Mouse (Mus musculus): ENCODE measurements around the gene Hoxa5.

Hoxa5 gene

DNA sequence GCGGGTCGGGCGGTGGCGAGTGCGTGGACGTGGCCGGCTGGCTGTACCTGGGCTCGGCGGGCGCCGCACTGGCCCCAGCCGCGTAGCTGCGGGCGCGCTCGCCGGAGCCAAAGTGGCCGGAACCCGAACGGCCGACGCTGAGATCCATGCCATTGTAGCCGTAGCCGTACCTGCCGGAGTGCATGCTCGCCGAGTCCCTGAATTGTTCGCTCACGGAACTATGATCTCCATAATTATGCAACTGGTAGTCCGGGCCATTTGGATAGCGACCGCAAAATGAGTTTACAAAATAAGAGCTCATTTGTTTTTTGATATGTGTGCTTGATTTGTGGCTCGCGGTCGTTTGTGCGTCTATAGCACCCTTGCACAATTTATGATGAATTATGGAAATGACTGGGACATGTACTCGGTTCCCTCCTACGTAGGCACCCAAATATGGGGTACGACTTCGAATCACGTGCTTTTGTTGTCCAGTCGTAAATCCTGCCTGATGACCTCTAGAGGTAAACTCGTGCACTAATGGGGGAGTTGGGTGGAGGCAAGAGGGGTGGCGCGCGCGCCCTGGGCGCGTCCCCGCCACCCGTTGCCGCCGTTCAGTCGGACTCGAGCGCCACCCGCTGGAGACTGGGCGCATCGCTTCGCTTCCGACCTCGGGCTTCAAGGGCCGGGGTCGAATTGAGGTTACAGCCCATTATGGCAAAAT, at the start of gene Hoxa5:
Gene Hoxa5, minus strand, starts transcription at position 538 of the 703 bp plus-strand sequence.
- DNase-seq = no peak

DNA sequence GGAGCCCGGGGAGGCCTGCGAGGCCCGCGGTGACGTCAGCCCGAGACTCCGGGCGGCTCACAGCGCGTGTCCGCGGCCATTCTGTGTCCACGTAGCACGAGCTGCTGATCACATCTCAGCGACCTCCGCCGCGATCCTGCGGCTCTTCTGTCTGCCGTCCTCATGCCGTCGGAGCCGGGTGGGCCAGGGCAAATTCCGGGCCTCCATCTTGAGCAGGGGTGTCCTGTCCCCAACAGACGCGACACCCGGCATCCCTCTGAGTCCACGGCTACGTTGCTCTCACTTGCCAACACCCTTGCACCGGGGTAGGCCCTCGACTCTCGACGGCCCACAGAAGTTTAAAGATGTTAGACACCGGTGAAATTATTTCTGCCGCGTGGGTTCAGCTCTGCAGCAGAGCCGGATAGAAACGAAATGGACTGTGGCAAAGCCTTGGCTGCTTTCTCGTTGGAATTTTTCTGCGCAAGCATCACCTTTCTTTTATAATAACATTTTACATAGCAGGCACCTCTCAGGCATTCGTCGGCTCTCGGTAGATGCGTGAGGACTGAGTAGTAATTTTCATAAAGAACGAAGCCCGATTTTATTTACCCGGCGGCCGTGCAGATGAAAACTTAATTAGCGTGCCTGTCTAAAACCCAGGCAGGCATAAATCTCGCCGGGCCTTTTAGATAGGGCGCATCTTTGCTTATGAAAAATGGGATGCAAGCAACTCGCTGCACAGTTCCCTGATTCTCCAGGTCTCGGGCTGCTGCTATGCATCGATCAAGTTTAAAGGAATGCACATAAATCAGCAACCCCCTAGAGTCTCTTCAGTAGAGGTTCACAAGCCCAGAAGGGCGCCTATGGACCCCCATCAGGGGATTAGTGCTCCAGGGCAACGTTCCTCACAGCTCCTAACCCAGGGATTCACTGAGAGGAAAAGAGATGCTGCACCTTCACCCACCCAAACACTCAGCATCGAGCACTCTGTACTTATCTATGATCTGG, 49.4 kb upstream of the Hoxa5 start:
- DNase-seq = no peak

DNA sequence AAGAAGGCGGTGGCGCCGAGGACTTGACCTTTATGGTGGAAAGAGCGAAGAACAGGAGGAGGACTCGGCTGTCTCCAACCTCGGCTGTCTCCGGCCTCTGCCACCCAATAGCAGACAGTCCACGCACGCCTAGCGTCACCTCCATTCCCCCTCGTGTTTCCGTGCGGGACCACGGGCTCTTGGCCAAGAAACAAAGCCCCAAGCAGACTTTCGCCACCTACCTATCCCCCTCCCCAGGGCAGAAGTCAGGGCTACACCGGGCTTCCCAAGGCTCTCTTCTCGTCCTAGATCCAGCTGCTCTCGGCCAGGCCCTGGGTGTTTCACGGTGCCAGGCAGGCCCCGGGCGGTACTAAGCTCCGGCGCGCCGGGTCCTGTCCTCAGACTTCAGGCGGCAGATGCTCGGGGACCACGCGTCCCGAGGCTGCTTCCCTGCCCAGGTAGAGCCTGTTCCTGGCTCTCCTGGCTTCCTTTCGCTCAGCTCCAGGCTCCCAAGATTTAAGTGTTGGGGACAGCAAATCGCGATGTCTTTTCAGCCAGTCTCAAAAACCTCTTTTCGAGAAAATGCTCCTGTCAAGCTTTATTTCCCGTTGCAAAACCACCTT, 48.5 kb upstream of the Hoxa5 start:
- no peak for DNase-seq

DNA sequence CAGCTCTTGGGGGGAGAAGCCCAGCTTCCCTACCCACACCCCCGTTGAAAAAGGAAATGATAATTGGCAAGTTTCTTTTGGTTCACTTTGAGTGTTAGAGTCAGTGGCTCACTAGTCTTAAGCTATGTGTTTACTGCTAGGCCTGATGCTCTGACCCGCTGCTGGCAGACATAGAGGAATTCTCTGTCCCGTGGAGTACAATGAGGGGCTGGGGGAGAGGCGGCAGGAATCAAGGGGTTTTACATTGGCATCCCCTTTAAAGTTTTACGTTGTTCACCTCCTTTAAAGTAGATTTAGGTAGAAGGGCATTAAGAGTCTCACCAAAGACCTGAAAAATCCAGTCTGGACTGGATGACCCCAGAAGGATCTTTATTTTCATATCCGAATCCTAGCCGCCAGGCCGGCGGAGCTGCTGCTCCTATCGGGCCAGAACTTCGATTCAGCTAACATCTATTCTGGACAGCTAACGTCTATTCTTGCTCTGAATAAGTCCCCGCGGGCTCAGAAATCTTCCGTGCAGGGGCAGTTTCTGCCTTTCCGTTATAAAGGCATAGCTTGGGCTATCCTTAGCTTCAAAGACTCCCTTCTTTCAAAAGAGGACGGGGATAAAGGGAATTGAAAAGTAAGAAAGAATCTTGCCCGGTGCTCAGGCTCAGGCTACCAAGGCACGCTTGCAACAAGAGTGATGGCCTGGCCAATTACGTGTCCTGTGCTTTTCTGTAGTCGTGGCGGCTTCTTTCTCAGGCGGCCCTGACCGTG, 47.8 kb upstream of the Hoxa5 start:
- DNase-seq = no peak

DNA sequence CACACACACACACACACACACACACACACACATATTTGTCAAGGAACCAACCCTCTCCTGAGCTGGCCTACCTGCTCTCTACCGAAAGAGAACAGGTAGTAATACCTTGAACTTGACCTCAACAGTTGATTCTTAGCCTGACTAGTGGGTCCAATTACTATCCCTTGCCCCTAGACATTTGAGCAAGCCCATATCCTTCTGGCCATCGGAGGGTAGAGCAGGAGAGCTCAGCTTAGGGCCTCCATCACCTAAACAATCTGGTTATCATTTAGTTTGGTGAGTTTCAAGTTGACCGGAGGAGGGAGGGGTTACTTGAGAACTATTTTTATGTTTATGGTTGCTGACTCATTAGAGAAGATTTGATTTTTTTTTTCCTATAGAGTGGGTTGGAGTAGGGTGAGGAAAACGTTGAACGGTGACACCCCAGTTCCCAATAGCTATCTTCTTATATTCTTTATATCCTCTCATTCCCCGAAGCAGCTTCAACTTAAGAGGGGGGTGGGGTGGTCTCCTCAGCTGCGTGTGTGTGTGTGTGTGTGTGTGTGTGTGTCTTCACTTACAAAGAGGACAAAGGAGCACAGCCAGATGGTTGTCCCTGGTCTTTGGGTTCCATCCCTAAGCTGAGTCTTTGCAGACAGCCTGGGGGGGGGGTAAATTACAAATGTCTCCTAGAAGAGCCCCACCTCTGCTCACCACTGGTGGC, 46.9 kb upstream of the Hoxa5 start:
- DNase-seq = no peak

DNA sequence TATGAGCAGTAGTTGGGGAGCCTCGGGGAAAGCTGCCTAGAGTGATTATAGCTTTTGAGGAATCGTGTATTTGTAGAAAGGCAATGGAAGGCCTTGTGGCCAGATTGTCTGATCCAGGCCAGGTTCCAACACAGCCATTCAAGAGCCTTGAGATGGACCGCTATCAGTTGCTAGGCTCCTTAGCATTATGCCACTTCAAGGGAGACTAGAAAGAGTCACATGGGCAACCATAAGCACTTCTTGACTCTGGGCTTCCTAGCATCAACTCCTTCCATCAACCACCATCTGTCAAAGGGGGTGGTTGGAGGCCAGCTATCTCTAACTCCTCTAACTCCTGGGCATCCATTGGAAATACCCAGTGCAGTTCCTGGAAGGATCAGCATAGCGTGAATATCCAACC, 45.4 kb upstream of the Hoxa5 start:
- no peak for DNase-seq

DNA sequence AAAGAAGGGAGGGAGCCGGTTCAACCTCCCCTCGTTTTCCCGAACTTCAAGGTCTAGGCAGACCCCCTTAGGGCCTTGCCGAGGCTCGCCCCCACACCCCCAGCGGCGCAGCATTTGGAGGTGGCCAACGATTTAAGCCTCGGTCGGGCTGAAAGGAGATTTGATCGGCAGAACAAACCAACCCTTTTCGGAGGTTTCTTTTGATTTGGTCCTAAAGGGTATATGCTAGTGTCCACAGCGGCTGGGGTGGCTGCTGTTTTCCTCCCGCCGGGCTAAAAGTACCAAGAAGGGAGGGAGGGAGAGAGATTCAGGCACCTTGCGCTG, 45.0 kb upstream of the Hoxa5 start:
- DNase-seq = no peak

DNA sequence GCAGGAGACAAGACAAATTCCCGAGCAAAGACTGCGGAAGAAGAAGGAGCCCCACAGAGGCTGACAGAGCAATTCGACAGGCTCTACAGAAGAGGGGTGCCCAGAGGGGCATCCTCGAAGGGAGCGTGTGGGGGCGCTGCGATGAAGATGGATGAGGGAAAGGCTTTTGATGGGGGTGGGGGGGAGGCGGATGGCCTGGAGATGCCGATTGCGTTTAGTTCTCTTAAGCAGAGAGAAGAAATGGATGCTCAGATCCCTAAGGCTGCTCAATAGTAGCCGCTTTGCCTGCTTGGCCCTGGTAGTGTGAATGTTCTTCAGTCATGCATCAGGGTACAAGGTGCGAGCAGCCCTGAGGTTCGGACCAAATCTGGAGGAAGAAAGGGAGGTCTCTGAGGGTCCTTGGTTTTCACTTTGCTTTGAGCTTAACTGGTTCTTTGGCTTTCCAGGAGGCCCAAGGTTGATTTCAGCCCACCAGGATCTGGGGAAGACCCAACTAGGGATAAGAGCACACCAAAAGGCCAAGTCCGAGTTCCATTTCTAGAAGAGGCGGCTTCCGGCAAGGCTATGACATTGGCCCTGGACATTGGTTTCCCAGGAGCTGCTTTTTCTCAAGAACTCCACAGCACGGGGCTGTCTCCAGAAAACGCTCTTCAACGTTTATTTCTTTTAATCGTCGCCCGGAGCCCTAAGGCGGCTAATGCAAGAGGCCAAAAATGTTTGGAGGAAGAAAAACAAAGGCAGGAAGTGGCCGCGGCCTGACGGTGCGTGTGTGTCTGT, 44.4 kb upstream of the Hoxa5 start:
- DNase-seq = no peak

DNA sequence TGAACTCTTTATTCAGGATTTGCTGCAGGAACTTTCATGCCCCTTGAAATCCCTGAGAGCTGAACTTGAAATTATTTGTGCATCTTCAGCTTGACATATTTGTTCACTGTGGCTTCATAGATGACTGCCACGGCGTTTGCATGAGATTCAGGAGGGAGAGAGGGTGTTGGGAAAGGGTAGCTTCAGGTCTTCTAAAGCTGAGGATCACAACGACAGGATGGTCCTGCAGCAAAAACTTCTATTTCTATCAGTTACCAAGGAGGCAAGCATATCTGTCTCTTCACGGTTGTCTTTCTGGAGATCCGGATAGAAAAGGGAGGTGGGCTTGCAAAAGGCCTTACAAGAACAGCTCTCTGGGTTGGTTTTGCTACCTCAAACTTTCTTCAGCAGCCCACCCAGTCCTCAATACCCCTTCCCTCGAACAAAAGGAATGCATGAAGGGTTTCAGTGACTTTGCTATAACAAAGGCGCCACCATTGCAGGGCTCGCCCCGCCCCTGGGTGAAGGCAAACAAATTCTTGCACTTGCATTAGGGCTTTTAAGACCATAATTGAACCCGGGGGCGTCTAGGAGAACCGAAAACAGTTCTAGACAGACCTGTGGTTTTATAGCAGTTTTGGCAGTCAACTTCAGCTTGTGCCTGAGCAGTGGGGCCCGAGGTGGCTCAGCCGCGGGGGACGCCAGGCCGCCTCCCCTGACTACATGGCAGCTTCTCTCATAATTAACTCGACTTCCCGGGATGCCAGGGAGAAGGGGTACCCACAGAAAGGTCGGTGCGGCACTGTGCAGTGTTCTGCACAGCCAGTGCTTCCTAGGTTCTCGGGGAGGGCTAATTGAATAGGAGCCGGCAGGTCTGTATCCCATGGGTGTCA, 43.6 kb upstream of the Hoxa5 start:
- no peak for DNase-seq

DNA sequence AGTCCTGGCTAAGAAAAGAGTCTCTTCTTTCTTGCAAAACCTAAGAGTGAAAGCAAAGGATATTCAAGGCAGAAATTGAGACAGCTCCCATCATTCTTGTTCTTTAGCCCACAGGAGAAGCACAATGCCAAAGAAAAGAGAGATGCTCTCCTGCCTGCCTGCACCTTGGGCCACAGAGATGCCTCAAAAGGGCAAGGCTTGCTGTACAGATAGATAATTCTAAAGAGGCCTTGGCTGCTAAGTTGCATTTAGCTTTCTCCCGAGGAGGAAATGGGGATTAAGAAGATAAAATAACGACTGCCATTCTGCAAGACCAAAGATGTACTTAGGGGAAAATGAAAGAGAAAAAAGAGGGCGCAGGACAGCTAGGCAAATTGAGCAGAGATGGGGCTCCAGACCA, 42.5 kb upstream of the Hoxa5 start:
- no peak for DNase-seq

DNA sequence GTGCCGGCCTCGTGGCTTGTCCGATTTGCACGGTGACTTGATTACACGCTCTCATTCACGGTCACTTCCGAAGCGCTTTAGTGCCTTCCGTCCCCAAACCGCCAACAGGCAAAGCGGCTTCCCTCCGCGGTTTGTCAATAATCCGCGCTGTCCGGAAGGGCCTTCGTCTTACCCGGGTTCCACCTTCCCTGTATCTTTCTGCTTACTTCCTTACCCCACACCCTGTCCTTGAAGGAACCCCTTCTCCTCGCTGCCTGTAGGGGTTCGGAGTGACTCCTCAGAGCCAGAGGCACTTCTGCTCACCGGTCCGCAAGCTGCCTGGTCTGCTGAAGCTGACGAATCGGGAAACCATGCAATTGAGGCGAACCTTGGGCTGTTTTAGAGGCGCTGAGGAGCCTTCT, 42.0 kb upstream of the Hoxa5 start:
- no peak for DNase-seq

DNA sequence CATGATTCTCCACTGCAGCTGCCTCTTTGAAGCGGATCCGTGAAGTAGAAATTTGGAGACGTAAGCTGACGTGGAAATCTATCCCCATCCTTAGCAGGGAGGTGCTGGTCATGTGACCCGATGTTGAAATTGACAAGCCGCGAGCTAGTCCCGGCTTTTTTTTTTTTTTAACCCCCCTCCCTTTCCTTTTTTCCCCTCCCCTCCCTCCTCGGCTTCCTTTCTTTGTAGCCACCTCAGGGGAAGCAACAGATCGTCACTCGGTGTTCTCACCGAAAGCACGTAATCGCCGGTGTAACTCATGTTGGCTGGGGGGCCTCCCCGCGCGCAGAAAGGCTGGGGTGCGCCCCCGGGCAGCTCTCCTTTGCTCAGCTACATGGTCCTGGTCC, 41.4 kb upstream of the Hoxa5 start, which contains the start of gene Hoxa11:
Gene Hoxa11, minus strand, starts transcription at position 54 of the 386 bp plus-strand sequence.
- DNase-seq = no peak

DNA sequence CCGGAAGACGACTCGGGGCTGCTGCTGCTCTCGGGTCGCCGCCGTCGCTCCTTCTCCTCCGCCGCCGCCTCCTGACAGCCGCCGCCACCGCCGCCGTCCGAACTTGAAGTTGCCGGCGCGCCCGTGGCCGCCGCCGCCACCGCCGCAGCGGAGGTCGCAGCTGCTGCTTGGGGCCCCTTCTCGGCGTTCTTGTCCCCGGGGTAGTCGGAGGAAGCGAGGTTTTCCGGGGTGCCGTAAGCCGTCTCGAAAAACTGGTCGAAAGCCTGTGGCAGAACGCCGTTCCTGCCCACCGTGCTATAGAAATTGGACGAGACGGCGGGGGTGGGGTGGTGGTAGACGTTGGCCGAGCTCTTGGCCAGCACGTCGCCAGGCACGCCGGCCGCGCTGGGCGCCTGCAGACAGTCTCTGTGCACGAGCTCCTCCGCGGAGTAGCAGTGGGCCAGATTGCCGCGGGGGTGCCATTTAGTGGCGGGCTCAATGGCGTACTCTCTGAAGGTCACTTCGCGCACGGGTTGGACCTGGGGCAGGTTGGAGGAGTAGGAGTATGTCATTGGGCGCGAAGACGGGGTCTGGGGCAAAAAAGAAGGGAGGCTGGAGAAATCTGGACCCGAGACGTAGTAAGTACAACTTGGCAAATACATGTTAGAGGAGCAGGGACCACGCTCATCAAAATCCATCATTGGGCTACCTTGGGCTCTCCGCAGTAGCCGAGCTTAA, 40.8 kb upstream of the Hoxa5 start:
- DNase-seq = no peak

DNA sequence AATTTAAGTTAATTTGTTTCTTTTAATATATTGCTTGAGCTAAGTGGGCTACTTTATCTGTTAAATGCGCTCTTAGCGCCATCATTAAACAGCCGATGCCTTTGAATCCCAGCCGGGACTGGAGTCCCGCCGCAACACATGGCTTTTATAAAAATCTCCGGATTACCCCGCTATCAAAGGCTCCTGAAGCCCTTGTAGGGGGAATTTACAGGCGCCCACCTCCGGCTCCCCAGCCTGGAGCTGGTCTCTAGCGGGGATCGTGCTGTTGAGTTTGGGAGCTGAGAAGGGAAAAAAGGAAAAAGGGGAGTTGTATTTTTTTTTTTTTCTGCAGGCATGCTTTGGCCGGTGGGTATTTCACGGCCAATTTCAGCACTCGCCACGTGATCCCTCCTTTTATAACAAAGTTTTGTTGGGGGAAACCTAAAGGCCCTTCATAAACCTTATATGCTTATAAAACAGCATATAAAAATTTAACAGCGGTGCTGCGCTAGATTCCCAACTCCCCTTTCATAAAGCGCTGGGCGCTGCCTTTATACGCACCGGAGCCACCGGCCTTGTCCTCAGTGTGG, 40.2 kb upstream of the Hoxa5 start:
- no peak for DNase-seq

DNA sequence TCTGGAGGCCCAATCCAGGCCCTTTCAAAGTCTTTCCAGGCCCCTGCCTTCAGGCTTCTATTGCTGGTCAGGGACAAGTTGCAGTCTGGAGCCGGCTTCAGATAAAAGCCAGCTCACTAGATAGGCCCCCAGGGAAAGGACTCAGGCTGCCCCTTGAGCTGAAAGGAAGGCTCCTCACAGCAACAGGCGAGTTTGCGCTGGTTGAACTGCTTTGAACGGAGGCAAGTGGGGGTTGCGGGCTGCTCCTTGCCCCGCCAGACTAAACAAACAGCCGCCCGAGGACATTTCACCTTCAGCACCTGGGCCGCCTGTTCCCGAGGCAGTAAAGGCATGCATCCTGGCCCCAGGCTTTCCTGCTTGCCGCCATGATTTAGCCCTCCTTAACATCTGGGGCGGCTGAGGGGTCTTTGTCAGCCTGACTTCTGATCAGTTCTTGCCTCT, 39.3 kb upstream of the Hoxa5 start:
- no peak for DNase-seq

DNA sequence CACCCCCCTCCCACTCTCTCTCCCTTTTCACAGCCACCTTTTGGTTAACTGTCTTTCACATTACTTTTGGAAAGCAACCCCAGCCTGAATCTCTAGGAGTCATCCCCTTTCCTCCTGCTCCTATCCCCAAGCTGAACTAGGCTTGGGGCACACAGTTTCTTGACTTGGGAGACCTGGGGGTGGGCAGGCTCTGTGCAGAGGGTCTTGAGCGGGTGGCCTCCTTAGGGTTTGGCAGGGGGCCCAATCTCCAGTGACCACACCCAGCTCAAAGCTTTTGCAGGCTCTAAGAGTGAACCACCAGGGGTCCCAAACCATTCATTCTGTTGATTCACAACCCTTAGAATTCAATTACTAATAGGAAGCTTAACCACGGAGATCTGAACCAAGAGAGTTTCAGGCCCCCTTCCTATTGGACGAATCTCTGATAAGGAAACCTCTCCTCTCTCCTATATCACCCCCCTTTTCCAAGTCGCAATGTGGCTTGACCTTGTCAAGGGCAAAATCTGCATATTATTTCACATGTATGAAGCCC, 38.5 kb upstream of the Hoxa5 start:
- no peak for DNase-seq

DNA sequence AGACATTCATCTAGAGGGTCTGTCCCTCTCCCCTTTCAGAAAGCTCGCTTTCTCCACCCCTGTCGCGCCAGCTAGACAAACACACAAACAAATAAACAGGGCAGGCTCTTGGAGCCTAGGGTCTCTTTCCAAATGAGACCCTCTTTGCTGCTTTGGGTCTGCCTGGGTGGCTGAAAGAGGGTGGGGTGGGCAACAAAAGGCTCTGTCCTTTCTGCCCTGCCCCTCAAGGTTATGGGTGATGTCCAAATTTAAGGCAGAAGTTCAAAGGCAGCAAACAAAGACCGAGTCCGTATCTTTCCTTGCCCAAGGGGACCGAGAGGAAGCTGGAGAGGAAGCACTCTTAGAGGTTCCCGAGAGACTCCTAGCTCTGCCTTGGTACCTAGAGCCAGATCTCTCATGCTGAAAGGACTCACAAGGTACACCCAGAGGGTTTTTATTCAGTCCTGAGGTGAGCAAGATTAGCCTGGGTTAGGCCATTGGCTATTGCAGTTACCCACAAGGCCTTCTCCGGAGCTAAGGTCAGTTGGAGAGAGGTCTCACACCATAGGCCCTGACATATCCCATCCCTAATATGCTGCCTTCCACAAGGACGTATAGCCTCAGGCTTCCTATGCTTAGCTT, 36.7 kb upstream of the Hoxa5 start:
- DNase-seq = no peak

DNA sequence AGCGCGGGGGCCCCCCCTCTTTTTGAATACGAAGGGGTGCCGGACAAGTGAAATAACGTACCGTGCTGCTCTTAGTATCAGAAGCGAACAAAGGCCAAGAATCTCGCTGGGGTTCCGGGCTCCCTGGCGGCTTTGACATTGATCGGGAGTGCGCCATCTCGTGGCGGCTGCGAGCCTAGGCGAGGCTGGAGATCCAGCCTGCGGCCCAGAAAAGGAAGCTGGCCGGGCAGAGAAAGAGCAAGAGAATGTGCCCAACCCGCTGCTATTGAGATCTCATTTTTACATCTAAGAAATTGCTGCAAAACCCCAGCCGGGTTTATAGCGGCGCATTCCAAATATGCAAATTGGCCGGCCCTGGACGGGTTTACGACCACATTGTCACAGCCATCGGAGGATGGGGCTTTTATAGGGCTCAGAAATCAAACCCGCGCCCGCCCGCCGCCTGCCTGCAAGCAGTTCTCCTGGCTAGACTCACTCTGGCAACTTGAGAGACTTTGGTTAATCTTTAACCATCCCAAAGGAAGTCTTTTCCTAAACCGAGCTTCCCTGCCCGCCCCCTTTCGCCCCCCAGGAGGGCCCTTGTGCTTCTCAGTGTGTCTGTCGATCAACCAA, 36.1 kb upstream of the Hoxa5 start, which contains the start of gene Hoxa10:
Gene Hoxa10, minus strand, starts transcription at position 466 of the 612 bp plus-strand sequence.
- no peak for DNase-seq

All from cerebellum, adult 9-10 months (tissue).